9 mouse cellular contexts compared by ENCODE assay signal in genomic region chr4:107001259-107001810, GRCm38 (mm10).
A peak's percentile ranks its signal among the peaks of the same experiment; 100 is the strongest.
DNase-seq lines count a peak whose midpoint lies in the region; ATAC-seq lines count a peak whose summit lies in the region.
"Had no signal": no experiment of that assay in that cellular context is flagged by ENCODE, and none has a peak within 500 bp of the region (broad histone marks: within the 10 kb centered on the region; RNA-seq: fewer than 3 reads in every experiment).

No protein-coding gene starts in this region.

- H3K36me3 ChIP-seq in hindbrain, embryonic 10.5 days, result peaks cover 34% of the 10 kb centered on the region; the same call in 1 of the 2 replicates
- H3K36me3 ChIP-seq in hindbrain, embryonic 14.5 days (replicated peaks; ENCODE audit: control insufficient read depth, insufficient read depth), result no peaks in the 10 kb centered on the region
- H3K36me3 ChIP-seq in intestine, embryonic 15.5 days, result no peaks in the 10 kb centered on the region
- no peaks in the 10 kb centered on the region for H3K36me3 ChIP-seq in midbrain, embryonic 13.5 days

- H3K27ac ChIP-seq in hindbrain, embryonic 10.5 days, result peak overlapping the region; percentile 69
- H3K27ac ChIP-seq in hindbrain, embryonic 14.5 days, result no peak overlapping the region
- peak overlapping the region; percentile 67 for H3K27ac ChIP-seq in intestine, embryonic 15.5 days
- H3K27ac ChIP-seq in midbrain, embryonic 13.5 days, result peak overlapping the region; percentile 30

- H3K27me3 ChIP-seq in hindbrain, embryonic 10.5 days (ENCODE audit: insufficient read depth, poor library complexity, severe bottlenecking), result no peaks in the 10 kb centered on the region
- no peaks in the 10 kb centered on the region for H3K27me3 ChIP-seq in hindbrain, embryonic 14.5 days (ENCODE audit: control insufficient read depth, insufficient read depth, low read length)
- H3K27me3 ChIP-seq in intestine, embryonic 15.5 days (replicated peaks), result no peaks in the 10 kb centered on the region
- H3K27me3 ChIP-seq in midbrain, embryonic 13.5 days, result no peaks in the 10 kb centered on the region

- no peak overlapping the region for H3K4me3 ChIP-seq in hindbrain, embryonic 10.5 days
- no peak overlapping the region for H3K4me3 ChIP-seq in hindbrain, embryonic 14.5 days (replicated peaks; ENCODE audit: low read length)
- H3K4me3 ChIP-seq in intestine, embryonic 15.5 days (replicated peaks), result no peak overlapping the region
- H3K4me3 ChIP-seq in midbrain, embryonic 13.5 days (replicated peaks), result no peak overlapping the region

- 68% methylated on average over 5 of the region's 5 CpGs for WGBS in hindbrain, embryonic 10.5 days
- 71% methylated on average over 5 of the region's 5 CpGs for WGBS in hindbrain, embryonic 14.5 days
- WGBS in intestine, embryonic 15.5 days, result 52% methylated on average over 5 of the region's 5 CpGs
- WGBS in midbrain, embryonic 13.5 days, result 59% methylated on average over 5 of the region's 5 CpGs

- H3K9me3 ChIP-seq in hindbrain, embryonic 10.5 days, result no peaks in the 10 kb centered on the region
- no peaks in the 10 kb centered on the region for H3K9me3 ChIP-seq in hindbrain, embryonic 14.5 days (ENCODE audit: control insufficient read depth, low read length)
- H3K9me3 ChIP-seq in intestine, embryonic 15.5 days, result no peaks in the 10 kb centered on the region
- no peaks in the 10 kb centered on the region for H3K9me3 ChIP-seq in midbrain, embryonic 13.5 days

- H3K4me1 ChIP-seq in hindbrain, embryonic 10.5 days (replicated peaks), result peaks cover 90% of the 10 kb centered on the region
- peaks cover 54% of the 10 kb centered on the region for H3K4me1 ChIP-seq in hindbrain, embryonic 14.5 days (replicated peaks; ENCODE audit: control insufficient read depth, insufficient read depth, low read length)
- peaks cover 64% of the 10 kb centered on the region for H3K4me1 ChIP-seq in intestine, embryonic 15.5 days (replicated peaks)
- peaks cover 90% of the 10 kb centered on the region for H3K4me1 ChIP-seq in midbrain, embryonic 13.5 days (replicated peaks)

- no peak overlapping the region for H3K4me2 ChIP-seq in hindbrain, embryonic 14.5 days (replicated peaks)
- H3K4me2 ChIP-seq in intestine, embryonic 15.5 days (replicated peaks), result 0 out of 2 replicates have a peak overlapping the region, but pooled peaks have one; percentile 7
- no peak overlapping the region for H3K4me2 ChIP-seq in midbrain, embryonic 13.5 days (replicated peaks)

- H3K9ac ChIP-seq in hindbrain, embryonic 14.5 days, result no peak overlapping the region; the same call in 1 of the 2 replicates
- H3K9ac ChIP-seq in intestine, embryonic 15.5 days, result no peak overlapping the region
- H3K9ac ChIP-seq in midbrain, embryonic 13.5 days (replicated peaks), result no peak overlapping the region

- no peak for ATAC-seq in hindbrain, embryonic 14.5 days (ENCODE audit: low FRiP score)
- ATAC-seq in intestine, embryonic 15.5 days, result peak; percentile 58
- ATAC-seq in midbrain, embryonic 13.5 days, result no peak

- no peak for DNase-seq in hindbrain, embryonic 10.5 days (ENCODE audit: low spot score)
- DNase-seq in hindbrain, embryonic 14.5 days (ENCODE audit: low spot score), result no peak
- peak; percentile 38 for DNase-seq in c-Kit-positive CD71-positive TER-119-negative erythroid progenitor cells, embryonic 14.5 days (ENCODE audit: low read depth)
- no peak for DNase-seq in ovary, postnatal 10 days (ENCODE audit: low spot score)
- DNase-seq in cerebellum, postnatal 4 days (ENCODE audit: low spot score in 2 of 2), result no peak
- DNase-seq in urinary bladder, postnatal 10 days (ENCODE audit: low spot score), result no peak
- DNase-seq: lung, adult 18-20 months had no signal
